Mouse (Mus musculus) retina, embryonic 14.5 days (tissue): ENCODE data around the gene Mylpf.

Experiments used
- DNase-seq: peaks from one replicate; pipeline ENCODE4 v3.0.0-alpha.2; 2015; ENCODE audit warnings: low spot score

Gene Mylpf

GRCm38 (mm10) chr7:127259186-127259905 is 50.7 kb downstream of the Mylpf start:
- no peak for DNase-seq

DNA sequence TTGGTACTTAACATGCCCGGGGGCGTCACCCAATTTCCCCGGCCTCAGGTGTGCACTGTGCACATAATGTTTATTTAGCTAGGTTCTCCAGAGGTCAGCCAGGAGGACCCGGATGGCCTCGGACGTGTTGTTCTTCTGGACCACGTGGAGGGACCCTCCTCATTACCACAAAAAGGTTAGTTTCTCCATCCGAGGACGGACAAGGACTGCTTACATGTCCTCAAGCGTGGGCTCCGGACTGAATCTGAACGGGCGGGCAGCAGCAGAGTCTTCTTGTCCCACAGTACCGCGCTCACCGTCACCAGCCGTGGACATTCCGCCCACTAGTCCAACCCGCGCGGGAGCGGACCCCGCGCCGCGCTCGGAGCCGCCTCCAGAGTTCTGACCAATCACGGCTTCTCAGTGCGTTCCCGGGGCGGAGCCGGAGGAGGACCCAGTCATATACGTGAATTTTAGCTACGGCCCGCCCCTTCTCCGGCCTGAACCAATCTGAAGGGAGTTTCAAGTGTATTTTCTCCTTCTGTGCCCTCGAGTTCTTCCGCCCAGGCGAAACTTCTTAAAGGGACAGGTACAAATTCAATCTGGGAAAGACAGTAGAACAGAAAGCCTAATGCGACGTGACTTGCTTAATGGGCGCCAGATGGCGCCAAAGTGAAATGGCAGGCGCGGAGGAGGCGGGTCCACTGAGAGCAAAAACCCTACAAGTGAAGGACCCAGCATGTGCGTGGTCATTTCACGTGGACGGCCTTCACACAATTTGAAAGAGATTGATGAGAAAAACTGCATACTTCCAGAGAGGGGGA is 51.8 kb downstream of the Mylpf start, which contains the start of gene Dctpp1:
Gene Dctpp1 (minus strand): TSS at position 401 of the 803 bp plus-strand sequence.
- DNase-seq = peak; percentile 98

DNA sequence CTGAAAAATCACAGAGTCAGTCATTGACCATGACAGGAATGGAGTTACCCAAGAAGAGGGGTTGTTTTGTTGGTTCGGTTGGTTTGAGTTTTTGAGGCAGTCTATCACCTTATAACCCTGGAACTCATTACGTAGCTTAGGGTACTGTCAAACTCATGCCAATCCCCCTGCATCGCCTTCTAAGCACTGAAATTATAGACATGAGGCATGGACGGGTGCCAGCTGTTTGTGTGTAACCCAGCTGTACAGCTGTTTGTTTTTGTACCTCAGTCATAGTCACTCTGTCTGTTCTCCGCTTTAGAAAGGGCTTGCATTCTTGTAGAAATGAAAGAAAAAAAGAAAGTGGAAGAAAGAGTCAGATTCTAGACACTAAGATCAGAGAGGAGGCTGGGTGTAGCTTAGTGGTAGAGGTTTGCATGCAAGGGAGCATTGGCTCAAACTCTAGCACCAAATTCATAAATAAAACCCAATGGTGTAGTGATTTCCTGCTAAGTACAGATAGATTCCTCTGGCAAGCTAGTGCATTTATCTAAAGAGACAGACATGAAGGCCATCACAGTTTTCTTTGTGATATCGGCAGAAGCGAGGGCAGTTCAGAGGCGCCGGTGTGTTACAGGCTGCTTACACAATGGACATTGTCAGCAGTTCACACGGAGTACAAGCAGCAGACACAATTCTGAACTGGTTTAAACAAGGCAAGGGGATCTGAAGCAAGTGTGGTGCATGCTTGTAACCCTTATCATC is 53.7 kb downstream of the Mylpf start:
- DNase-seq = no peak

GRCm38 (mm10) chr7:127263526-127263925 is 54.8 kb downstream of the Mylpf start:
- DNase-seq = no peak
